Mouse (Mus musculus): ENCODE measurements around the gene Ncln. TPM values are rescaled to one million over a fixed set of nuclear protein-coding genes. Genes with fewer than 3 reads are reported as not detected.
A peak's percentile ranks its signal among the peaks of the same experiment; 100 is the strongest.

Ncln gene
- polyA plus RNA-seq, 1 experiment from 2014 or later, result 55.7 TPM

DNA sequence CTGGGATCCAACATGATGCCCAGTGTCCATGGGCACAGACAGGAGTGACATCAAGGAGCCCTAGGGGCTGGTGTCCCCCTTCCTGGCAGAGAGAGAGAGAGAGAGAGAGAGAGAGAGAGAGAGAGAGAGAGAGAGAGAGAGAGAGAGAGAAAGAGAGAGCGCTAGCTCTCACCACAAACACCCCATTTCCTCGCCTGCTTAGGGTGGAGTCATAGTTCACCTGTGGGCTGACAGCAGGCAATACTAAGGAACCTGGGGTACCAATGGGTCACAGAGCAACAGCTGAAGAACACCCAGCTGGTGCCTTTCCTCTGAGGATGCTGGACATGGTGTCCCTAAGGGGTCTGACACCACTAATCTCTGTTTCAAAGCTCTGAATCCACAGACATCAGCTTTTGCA lies 41.2 kb upstream of the Ncln start:
- Histone ChIP-seq H3K4me2 (ENCODE audit: low read depth, low read length) (no peak overlapping the region), H3K36me3 (ENCODE audit: control insufficient read depth, insufficient read depth) (peaks cover 7% of the 10 kb centered on the region), H3K4me3 (ENCODE audit: low read length) (no peak overlapping the region), H3K27me3 (ENCODE audit: control insufficient read depth, insufficient read depth, low read length) (no peaks in the 10 kb centered on the region), H3K4me1 (ENCODE audit: control insufficient read depth, insufficient read depth, low read length) (peaks cover 18% of the 10 kb centered on the region), H3K27ac (ENCODE audit: low read length) (no peak overlapping the region), H3K9me3 (replicated peaks; ENCODE audit: control insufficient read depth, low read length) (no peaks in the 10 kb centered on the region), H3K9ac (ENCODE audit: low read length) (no peak overlapping the region)
- WGBS, result 89% methylated on average over 2 of the region's 2 CpGs
- no peak for ATAC-seq (replicated peaks; ENCODE audit: extremely low read depth, insufficient read depth, low FRiP score)

- WGBS, result 71% methylated on average over 6 of the region's 6 CpGs
- H3K4me2 ChIP-seq (ENCODE audit: low read depth, low read length), result no peak overlapping the region
- H3K27me3 ChIP-seq (ENCODE audit: control insufficient read depth, insufficient read depth, low read length), result no peaks in the 10 kb centered on the region
- ATAC-seq (replicated peaks; ENCODE audit: extremely low read depth, insufficient read depth, low FRiP score), result no peak
- H3K36me3 ChIP-seq (ENCODE audit: control insufficient read depth, insufficient read depth), result peaks cover 11% of the 10 kb centered on the region
- H3K27ac ChIP-seq (ENCODE audit: low read length), result no peak overlapping the region
- H3K9me3 ChIP-seq (replicated peaks; ENCODE audit: control insufficient read depth, low read length), result no peaks in the 10 kb centered on the region
- peaks cover 11% of the 10 kb centered on the region for H3K4me1 ChIP-seq (ENCODE audit: control insufficient read depth, insufficient read depth, low read length)
- H3K4me3 ChIP-seq (ENCODE audit: low read length), result no peak overlapping the region
- H3K9ac ChIP-seq (ENCODE audit: low read length), result no peak overlapping the region
Measured at GRCm38 (mm10) chr10:81536734-81537133, 40.5 kb upstream of the Ncln start.

- peaks cover 5% of the 10 kb centered on the region for H3K4me1 ChIP-seq (ENCODE audit: control insufficient read depth, insufficient read depth, low read length)
- H3K9me3 ChIP-seq (replicated peaks; ENCODE audit: control insufficient read depth, low read length), result no peaks in the 10 kb centered on the region
- H3K4me2 ChIP-seq (ENCODE audit: low read depth, low read length), result no peak overlapping the region
- H3K4me3 ChIP-seq (ENCODE audit: low read length), result no peak overlapping the region
- ATAC-seq (replicated peaks; ENCODE audit: extremely low read depth, insufficient read depth, low FRiP score), result no peak
- WGBS, result 81% methylated on average over 16 of the region's 16 CpGs
- no peaks in the 10 kb centered on the region for H3K27me3 ChIP-seq (ENCODE audit: control insufficient read depth, insufficient read depth, low read length)
- peaks cover 16% of the 10 kb centered on the region for H3K36me3 ChIP-seq (ENCODE audit: control insufficient read depth, insufficient read depth)
- H3K27ac ChIP-seq (ENCODE audit: low read length), result no peak overlapping the region
- no peak overlapping the region for H3K9ac ChIP-seq (ENCODE audit: low read length)
Measured at GRCm38 (mm10) chr10:81534826-81535225, 38.6 kb upstream of the Ncln start.

- H3K4me3 ChIP-seq (ENCODE audit: low read length), result no peak overlapping the region
- no peak overlapping the region for H3K27ac ChIP-seq (ENCODE audit: low read length)
- 0 out of 2 replicates have a peak, but pooled peaks have one; percentile 39 for ATAC-seq (replicated peaks; ENCODE audit: extremely low read depth, insufficient read depth, low FRiP score)
- H3K9ac ChIP-seq (ENCODE audit: low read length), result no peak overlapping the region
- no peaks in the 10 kb centered on the region for H3K4me1 ChIP-seq (ENCODE audit: control insufficient read depth, insufficient read depth, low read length)
- no peak overlapping the region for H3K4me2 ChIP-seq (ENCODE audit: low read depth, low read length)
- no peaks in the 10 kb centered on the region for H3K9me3 ChIP-seq (replicated peaks; ENCODE audit: control insufficient read depth, low read length)
- no peaks in the 10 kb centered on the region for H3K27me3 ChIP-seq (ENCODE audit: control insufficient read depth, insufficient read depth, low read length)
- 15% methylated on average over 14 of the region's 14 CpGs for WGBS
- H3K36me3 ChIP-seq (ENCODE audit: control insufficient read depth, insufficient read depth), result peaks cover 6% of the 10 kb centered on the region
Measured at GRCm38 (mm10) chr10:81526779-81527178, 30.6 kb upstream of the Ncln start.

DNA sequence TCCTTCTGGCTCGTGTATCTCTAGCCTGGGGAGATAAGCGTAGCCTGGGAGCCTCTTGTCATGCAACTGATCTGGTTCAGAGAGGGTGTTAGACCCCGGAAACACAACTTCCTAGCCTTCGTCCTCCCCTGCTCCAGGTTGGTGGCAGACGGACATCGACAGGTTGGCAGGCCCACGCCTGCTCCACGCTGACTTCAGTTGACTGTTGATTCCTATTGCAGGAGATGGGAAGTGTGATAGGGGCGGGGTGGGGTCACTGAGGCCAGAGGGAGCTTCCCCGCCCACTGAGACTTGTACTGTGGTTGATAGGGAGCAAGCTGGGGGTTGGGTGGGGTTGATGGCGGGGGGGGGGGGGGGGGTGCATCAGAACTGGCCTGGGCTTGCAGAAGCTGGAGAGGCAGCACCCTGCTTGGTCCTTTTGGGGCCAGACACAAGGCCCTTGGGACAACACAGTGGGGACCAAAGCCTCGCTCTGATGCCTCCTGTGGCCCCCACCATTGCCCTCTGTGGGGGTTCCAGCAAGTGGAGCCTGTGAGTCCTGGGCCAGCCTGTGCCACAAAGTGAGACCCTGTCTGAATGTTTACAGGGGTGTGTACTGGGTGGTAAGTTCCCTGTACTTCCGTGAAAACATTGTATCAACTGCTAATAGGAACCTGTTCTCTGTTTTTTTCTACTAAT lies 29.0 kb upstream of the Ncln start:
- 40% methylated on average over 12 of the region's 13 CpGs for WGBS
- ATAC-seq (replicated peaks; ENCODE audit: extremely low read depth, insufficient read depth, low FRiP score), result no peak
- Histone ChIP-seq H3K9ac (ENCODE audit: low read length) (no peak overlapping the region), H3K4me3 (ENCODE audit: low read length) (no peak overlapping the region), H3K36me3 (ENCODE audit: control insufficient read depth, insufficient read depth) (no peaks in the 10 kb centered on the region), H3K27ac (ENCODE audit: low read length) (no peak overlapping the region), H3K27me3 (ENCODE audit: control insufficient read depth, insufficient read depth, low read length) (no peaks in the 10 kb centered on the region), H3K9me3 (replicated peaks; ENCODE audit: control insufficient read depth, low read length) (no peaks in the 10 kb centered on the region), H3K4me1 (ENCODE audit: control insufficient read depth, insufficient read depth, low read length) (no peaks in the 10 kb centered on the region), H3K4me2 (ENCODE audit: low read depth, low read length) (no peak overlapping the region)

DNA sequence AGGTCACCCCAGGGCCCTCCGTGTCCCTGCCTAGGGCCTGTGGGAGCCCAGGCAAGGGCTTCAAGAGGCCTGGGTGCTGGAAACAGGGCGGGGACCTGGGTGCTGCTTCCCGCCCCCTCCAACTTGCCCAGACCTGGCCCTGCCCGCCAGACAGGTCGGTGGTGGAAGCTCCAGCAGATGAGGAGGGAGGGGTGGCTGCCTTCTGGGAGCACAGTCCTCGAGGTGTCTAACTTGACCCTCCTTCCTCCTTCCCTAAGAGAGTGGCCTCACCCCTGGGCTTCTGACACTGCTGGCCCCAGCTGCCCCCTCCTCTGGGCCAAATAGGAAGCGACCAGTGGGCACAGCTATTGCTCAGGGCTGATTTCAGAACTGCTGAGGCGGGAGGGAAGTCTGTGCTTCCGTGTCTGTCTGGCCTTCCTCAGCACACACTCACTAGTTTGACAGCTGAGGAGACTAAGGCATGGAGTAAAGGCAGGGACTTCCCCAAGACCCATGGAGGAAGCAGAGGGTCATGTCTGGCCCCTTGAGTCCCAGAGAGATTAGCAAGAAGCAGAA lies 27.9 kb upstream of the Ncln start, which contains the start of gene Gna15:
Gene Gna15, minus strand, starts transcription at position 175 of the 555 bp plus-strand sequence.
- Histone ChIP-seq H3K4me2 (ENCODE audit: low read depth, low read length) (peak within 1 kb of the TSS; percentile 36), H3K9ac (ENCODE audit: low read length) (0 out of 2 replicates have a peak within 1 kb of the TSS, but pooled peaks have one; percentile 2), H3K9me3 (replicated peaks; ENCODE audit: control insufficient read depth, low read length) (no peaks in the 10 kb centered on the region), H3K27me3 (ENCODE audit: control insufficient read depth, insufficient read depth, low read length) (no peaks in the 10 kb centered on the region), H3K4me3 (ENCODE audit: low read length) (peak within 1 kb of the TSS; percentile 9; the same call in 1 of the 2 replicates), H3K27ac (ENCODE audit: low read length) (no peak within 1 kb of the TSS), H3K4me1 (ENCODE audit: control insufficient read depth, insufficient read depth, low read length) (no peaks in the 10 kb centered on the region), H3K36me3 (ENCODE audit: control insufficient read depth, insufficient read depth) (no peaks in the 10 kb centered on the region)
- 18% methylated on average over 9 of the region's 9 CpGs for WGBS
- ATAC-seq (replicated peaks; ENCODE audit: extremely low read depth, insufficient read depth, low FRiP score), result no peak; the same call in 1 of the 2 replicates

DNA sequence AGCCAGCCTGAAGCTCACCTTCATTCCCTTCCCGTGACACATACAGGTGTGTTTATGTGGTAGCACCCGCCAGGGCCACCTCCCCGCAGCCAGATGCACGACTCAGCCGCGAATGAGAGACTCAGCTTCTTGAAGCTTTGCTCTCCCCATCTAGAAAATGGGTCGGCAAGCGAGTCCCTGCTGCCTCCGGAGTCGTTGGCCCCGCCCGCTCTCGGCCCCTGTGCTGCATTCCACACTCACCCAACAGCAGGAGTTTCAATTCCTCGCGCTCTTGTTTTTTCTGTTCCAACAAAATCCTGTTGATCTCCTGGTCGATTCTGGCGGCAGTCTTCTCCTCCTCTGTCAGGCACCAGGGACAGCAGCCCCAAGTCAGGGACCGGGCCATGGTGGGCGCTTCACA lies 27.4 kb upstream of the Ncln start:
- peak overlapping the region; percentile 36 for H3K4me2 ChIP-seq (ENCODE audit: low read depth, low read length)
- ATAC-seq (replicated peaks; ENCODE audit: extremely low read depth, insufficient read depth, low FRiP score), result no peak
- H3K27ac ChIP-seq (ENCODE audit: low read length), result no peak overlapping the region
- peak overlapping the region; percentile 9; the same call in 1 of the 2 replicates for H3K4me3 ChIP-seq (ENCODE audit: low read length)
- no peaks in the 10 kb centered on the region for H3K27me3 ChIP-seq (ENCODE audit: control insufficient read depth, insufficient read depth, low read length)
- no peaks in the 10 kb centered on the region for H3K36me3 ChIP-seq (ENCODE audit: control insufficient read depth, insufficient read depth)
- H3K9ac ChIP-seq (ENCODE audit: low read length), result 0 out of 2 replicates have a peak overlapping the region, but pooled peaks have one; percentile 2
- no peaks in the 10 kb centered on the region for H3K9me3 ChIP-seq (replicated peaks; ENCODE audit: control insufficient read depth, low read length)
- 12% methylated on average over 19 of the region's 19 CpGs for WGBS
- no peaks in the 10 kb centered on the region for H3K4me1 ChIP-seq (ENCODE audit: control insufficient read depth, insufficient read depth, low read length)

DNA sequence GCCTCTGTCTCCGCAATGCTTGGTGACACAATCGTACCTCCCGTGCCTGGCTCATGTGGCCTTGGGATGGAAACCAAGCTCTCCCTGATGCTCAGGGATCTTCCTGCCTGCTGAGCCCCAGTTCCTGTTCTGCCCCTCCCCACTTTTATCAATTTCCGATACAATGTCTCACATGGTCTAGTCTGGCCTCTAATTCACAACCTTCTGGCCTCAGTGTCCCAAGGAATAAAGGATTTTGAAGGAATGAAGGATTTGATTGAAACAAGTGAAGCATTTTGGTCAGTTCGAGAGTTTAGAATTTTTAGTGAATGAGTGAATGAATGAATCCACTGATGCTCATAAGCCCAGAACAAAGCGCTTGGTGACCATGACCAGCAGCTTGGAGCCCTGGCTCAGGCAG lies 26.9 kb upstream of the Ncln start:
- no peaks in the 10 kb centered on the region for H3K36me3 ChIP-seq (ENCODE audit: control insufficient read depth, insufficient read depth)
- 66% methylated on average over 6 of the region's 6 CpGs for WGBS
- no peak overlapping the region for H3K4me3 ChIP-seq (ENCODE audit: low read length)
- H3K9me3 ChIP-seq (replicated peaks; ENCODE audit: control insufficient read depth, low read length), result no peaks in the 10 kb centered on the region
- no peaks in the 10 kb centered on the region for H3K27me3 ChIP-seq (ENCODE audit: control insufficient read depth, insufficient read depth, low read length)
- no peak for ATAC-seq (replicated peaks; ENCODE audit: extremely low read depth, insufficient read depth, low FRiP score)
- H3K9ac ChIP-seq (ENCODE audit: low read length), result no peak overlapping the region
- no peak overlapping the region for H3K4me2 ChIP-seq (ENCODE audit: low read depth, low read length)
- no peaks in the 10 kb centered on the region for H3K4me1 ChIP-seq (ENCODE audit: control insufficient read depth, insufficient read depth, low read length)
- no peak overlapping the region for H3K27ac ChIP-seq (ENCODE audit: low read length)

GRCm38 (mm10) chr10:81519978-81520365 lies 23.8 kb upstream of the Ncln start:
- 52% methylated on average over 3 of the region's 3 CpGs for WGBS
- Histone ChIP-seq H3K27ac (ENCODE audit: low read length) (no peak overlapping the region), H3K9ac (ENCODE audit: low read length) (no peak overlapping the region), H3K36me3 (ENCODE audit: control insufficient read depth, insufficient read depth) (no peaks in the 10 kb centered on the region), H3K4me2 (ENCODE audit: low read depth, low read length) (no peak overlapping the region), H3K27me3 (ENCODE audit: control insufficient read depth, insufficient read depth, low read length) (no peaks in the 10 kb centered on the region), H3K9me3 (replicated peaks; ENCODE audit: control insufficient read depth, low read length) (no peaks in the 10 kb centered on the region), H3K4me1 (ENCODE audit: control insufficient read depth, insufficient read depth, low read length) (no peaks in the 10 kb centered on the region), H3K4me3 (ENCODE audit: low read length) (no peak overlapping the region)
- no peak for ATAC-seq (replicated peaks; ENCODE audit: extremely low read depth, insufficient read depth, low FRiP score)

Data from heart, embryonic 16.5 days (tissue).